Mouse (Mus musculus) hindbrain, embryonic 12.5 days (tissue): ENCODE measurements around the gene Egflam. TPM values are rescaled to one million over a fixed set of nuclear protein-coding genes. Genes with fewer than 3 reads are reported as not detected.
A peak's percentile ranks its signal among the peaks of the same experiment; 100 is the strongest.

ENCODE experiments used
- ATAC-seq: fragments of 200-750 bp; cut with Nextera tagmentation; 2 replicates; pipeline ENCODE4 v1.8.0; 2017; ENCODE audit warnings: moderate TSS enrichment; ENCODE audit not compliant: low FRiP score
- H3K27ac ChIP-seq: fragments of 300-500 bp; sonication (generic); 2 replicates; pipeline ENCODE4 v1.5.1; 2016; ENCODE audit warnings: mild to moderate bottlenecking
- H3K27me3 ChIP-seq: fragments of 300-500 bp; sonication (generic); 2 replicates; pipeline ENCODE4 v1.6.1; 2016; ENCODE audit warnings: mild to moderate bottlenecking
- H3K36me3 ChIP-seq: fragments of 300-500 bp; sonication (generic); 2 replicates; pipeline ENCODE4 v1.6.1; 2016; ENCODE audit warnings: mild to moderate bottlenecking
- H3K4me1 ChIP-seq: fragments of 300-500 bp; sonication (generic); 2 replicates; pipeline ENCODE4 v1.6.1; 2016
- H3K4me2 ChIP-seq: fragments of 300-500 bp; sonication (generic); replicated peaks from 2 replicates; pipeline ENCODE4 v1.6.1; 2016; ENCODE audit warnings: mild to moderate bottlenecking
- H3K4me3 ChIP-seq: fragments of 300-500 bp; sonication (generic); 2 replicates; pipeline ENCODE4 v1.5.1; 2016; ENCODE audit warnings: mild to moderate bottlenecking
- H3K9ac ChIP-seq: fragments of 300-500 bp; sonication (generic); 2 replicates; pipeline ENCODE4 v1.6.1; 2016; ENCODE audit warnings: mild to moderate bottlenecking, moderate library complexity
- H3K9me3 ChIP-seq: fragments of 300-500 bp; sonication (generic); replicated peaks from 2 replicates; pipeline ENCODE4 v1.6.1; 2016; ENCODE audit warnings: mild to moderate bottlenecking
- WGBS: fragments of 180-500 bp; shearing (Covaris S2); methylation state at CpG from one replicate; pipeline ENCODE4 v1.1.7; 2016; 5-methylcytosine and 5-hydroxymethylcytosine counted together
- polyA plus RNA-seq: library from polyadenylated mRNA; unstranded; fragments of >200 nt; fragmentation: Nextera tagmentation; extraction: Ambion mirVana; gene quantifications from 2 replicates; pipeline ENCODE4 v1.2.1, GENCODE M21; 2016

Gene Egflam
- polyA plus RNA-seq, 1 experiment from 2014 or later, result 17.6 TPM

DNA sequence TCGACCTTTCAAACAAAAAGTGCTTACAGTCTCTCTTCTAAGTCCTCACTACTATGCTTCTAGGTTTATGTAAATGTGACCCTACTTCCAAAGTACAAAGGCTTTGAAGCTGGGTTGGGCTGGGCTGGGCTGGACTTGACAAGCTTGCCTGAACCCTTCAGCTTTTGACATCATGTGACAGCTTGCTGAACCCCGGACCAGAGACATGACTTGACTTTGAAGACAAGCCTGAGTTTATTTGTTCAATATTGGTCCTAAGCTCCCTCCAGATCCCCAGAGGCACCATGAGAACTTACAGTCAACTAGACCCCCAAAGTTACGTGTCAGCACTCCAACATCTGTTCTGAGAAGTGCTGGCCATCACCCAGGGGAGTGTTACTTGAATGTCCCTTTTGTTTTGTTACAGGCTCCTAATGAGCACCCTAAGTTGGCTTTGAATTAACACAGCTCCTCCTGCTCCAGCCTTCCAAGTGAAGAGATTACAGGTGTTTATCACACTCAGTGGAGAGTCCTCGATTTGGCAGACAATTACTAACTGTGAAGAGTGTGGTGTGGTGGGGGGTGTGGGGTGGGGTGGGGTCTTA, 109.3 kb downstream of the Egflam start:
- H3K36me3 ChIP-seq, result no peaks in the 10 kb centered on the region
- H3K4me1 ChIP-seq, result no peaks in the 10 kb centered on the region
- no peaks in the 10 kb centered on the region for H3K27me3 ChIP-seq
- H3K4me2 ChIP-seq, result no peak overlapping the region
- WGBS, result 60% methylated on average over 4 of the region's 4 CpGs
- no peak for ATAC-seq
- no peak overlapping the region for H3K27ac ChIP-seq
- no peak overlapping the region for H3K4me3 ChIP-seq
- H3K9ac ChIP-seq, result no peak overlapping the region
- H3K9me3 ChIP-seq, result no peaks in the 10 kb centered on the region

DNA sequence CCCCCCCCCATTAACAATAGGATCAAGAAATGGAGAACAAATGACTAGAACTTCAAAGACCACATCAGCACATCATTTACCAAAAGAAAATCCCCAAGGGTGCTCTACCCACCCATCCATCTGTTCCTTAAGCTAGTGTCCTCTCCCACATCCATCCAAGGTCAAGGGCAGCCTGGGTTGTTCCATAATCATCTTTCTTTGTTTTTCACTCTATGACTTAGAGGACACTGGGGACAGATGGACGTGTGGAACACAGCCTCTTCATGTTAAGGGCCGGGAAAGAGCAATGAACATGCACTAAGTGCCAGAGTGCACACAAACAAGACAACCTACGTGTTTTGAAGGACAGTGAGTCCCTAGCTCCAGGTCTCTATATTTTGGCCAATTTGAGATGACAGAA, 110.3 kb downstream of the Egflam start:
- ATAC-seq, result no peak
- H3K9ac ChIP-seq, result no peak overlapping the region
- 82% methylated on average over 3 of the region's 3 CpGs for WGBS
- H3K27ac ChIP-seq, result no peak overlapping the region
- H3K4me2 ChIP-seq, result no peak overlapping the region
- no peaks in the 10 kb centered on the region for H3K9me3 ChIP-seq
- no peaks in the 10 kb centered on the region for H3K27me3 ChIP-seq
- H3K4me3 ChIP-seq, result no peak overlapping the region
- H3K4me1 ChIP-seq, result no peaks in the 10 kb centered on the region
- H3K36me3 ChIP-seq, result no peaks in the 10 kb centered on the region

DNA sequence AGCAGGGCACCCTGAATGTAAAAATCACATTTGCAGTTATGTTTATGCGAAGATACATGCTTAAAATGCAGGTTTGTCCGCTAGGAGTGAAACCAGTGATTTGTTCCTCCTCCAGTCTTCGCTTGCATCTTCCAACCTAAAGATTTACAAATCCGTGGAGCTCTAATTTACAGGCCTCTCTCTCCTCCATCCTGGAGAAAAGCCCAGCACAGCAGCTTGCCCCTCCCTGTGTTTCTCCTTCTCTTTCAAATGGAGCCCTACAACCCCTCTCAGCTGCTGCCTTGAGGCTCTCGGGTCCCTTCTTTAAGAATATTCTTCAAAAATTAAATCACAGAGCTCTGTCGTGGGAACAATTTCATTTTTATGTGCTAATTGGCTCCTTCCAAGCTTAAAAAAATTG, 116.6 kb downstream of the Egflam start:
- no peaks in the 10 kb centered on the region for H3K27me3 ChIP-seq

DNA sequence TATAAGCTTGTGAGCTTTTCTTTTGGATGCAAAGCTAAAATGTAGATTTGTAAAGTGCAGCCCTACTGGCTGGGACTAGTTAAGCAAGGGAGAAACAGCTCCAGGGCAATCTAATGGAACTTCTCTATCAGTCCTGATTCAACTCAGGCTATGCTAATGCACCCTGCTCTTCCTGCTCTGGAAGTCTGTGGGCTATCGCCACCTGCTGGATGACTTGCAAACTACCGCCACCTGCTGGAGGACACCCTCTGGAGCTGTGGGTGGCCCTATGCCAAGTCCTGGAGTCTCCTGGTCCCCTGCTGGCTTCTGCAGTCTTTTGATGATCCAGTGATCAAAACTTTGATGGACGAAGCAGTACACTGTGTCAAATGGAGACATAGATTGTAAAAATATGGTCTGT, 134.4 kb downstream of the Egflam start:
- Histone ChIP-seq H3K9ac (no peak overlapping the region), H3K4me1 (no peaks in the 10 kb centered on the region), H3K4me2 (no peak overlapping the region), H3K4me3 (no peak overlapping the region), H3K36me3 (no peaks in the 10 kb centered on the region), H3K27ac (no peak overlapping the region), H3K27me3 (no peaks in the 10 kb centered on the region), H3K9me3 (no peaks in the 10 kb centered on the region)
- peak; percentile 58; the same call in 1 of the 2 replicates for ATAC-seq
- 14% methylated on average over 3 of the region's 3 CpGs for WGBS

More for the DNA sequence above, 116.6 kb downstream of the Egflam start:
- WGBS, result 65% methylated on average over 6 of the region's 6 CpGs
- H3K9ac ChIP-seq, result no peak overlapping the region
- H3K4me2 ChIP-seq, result no peak overlapping the region
- H3K27ac ChIP-seq, result no peak overlapping the region
- H3K9me3 ChIP-seq, result no peaks in the 10 kb centered on the region
- no peak overlapping the region for H3K4me3 ChIP-seq
- no peaks in the 10 kb centered on the region for H3K4me1 ChIP-seq
- no peak for ATAC-seq
- no peaks in the 10 kb centered on the region for H3K36me3 ChIP-seq

- Histone ChIP-seq H3K4me3 (no peak overlapping the region), H3K27me3 (no peaks in the 10 kb centered on the region), H3K4me1 (no peaks in the 10 kb centered on the region), H3K4me2 (no peak overlapping the region), H3K36me3 (no peaks in the 10 kb centered on the region), H3K27ac (no peak overlapping the region), H3K9ac (no peak overlapping the region), H3K9me3 (no peaks in the 10 kb centered on the region)
- no peak for ATAC-seq
- WGBS, result 95% methylated on average over 9 of the region's 9 CpGs
These were observed 134.9 kb downstream of the Egflam start for GRCm38 (mm10) chr15:7263339-7263738.

DNA sequence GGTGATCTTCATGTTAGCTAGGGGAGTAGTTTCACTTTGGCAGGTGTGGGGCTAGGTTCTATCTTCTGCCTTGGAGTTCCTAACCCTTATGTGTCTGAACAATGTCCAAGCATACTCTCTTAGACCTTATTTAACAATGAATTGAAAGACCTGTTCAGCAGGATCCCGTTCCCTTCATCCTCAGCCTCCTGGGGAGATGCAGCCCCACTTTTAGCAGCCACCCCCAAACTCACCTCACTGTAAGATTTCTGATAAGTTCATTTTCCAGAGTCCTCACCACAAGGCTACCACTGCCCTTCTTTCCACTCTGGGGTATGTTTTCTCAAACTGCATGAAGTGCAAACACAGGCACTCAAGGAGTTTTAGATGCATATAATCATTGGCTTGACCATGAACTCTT, 136.8 kb downstream of the Egflam start:
- H3K4me2 ChIP-seq, result no peak overlapping the region
- no peaks in the 10 kb centered on the region for H3K27me3 ChIP-seq
- H3K27ac ChIP-seq, result no peak overlapping the region
- no peak for ATAC-seq
- no peak overlapping the region for H3K4me3 ChIP-seq
- no peak overlapping the region for H3K9ac ChIP-seq
- H3K4me1 ChIP-seq, result no peaks in the 10 kb centered on the region
- WGBS, result 88% methylated on average over 1 of the region's 1 CpGs
- no peaks in the 10 kb centered on the region for H3K9me3 ChIP-seq
- no peaks in the 10 kb centered on the region for H3K36me3 ChIP-seq

GRCm38 (mm10) chr15:7256577-7256976, 141.6 kb downstream of the Egflam start:
- Histone ChIP-seq H3K27me3 (no peaks in the 10 kb centered on the region), H3K4me2 (no peak overlapping the region), H3K9me3 (no peaks in the 10 kb centered on the region), H3K9ac (no peak overlapping the region), H3K4me3 (no peak overlapping the region), H3K4me1 (no peaks in the 10 kb centered on the region), H3K27ac (no peak overlapping the region), H3K36me3 (no peaks in the 10 kb centered on the region)
- ATAC-seq, result no peak
- 85% methylated on average over 3 of the region's 3 CpGs for WGBS

DNA sequence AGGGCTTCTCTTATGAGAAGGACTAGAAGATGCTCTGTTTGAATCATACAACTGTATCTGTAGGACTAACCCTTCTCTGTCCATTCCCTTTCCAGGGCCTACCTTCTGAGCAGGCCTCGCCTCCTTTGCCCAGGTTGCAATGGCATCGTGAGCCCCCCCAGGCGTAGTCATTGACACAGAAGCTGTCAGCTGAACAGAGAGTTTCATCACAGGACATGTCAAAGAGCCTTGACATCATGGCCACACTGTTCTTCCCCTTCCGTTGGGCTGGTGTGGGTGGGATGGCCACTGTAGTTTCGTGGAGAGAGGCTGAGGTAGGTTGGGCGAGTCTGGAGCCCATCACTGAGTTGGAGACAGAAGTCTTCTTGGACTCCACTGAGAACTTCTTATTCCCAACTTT, 144.9 kb downstream of the Egflam start:
- Histone ChIP-seq H3K36me3 (no peaks in the 10 kb centered on the region), H3K9me3 (0 out of 2 replicates have a peak, but pooled peaks cover 9% of the 10 kb centered on the region), H3K9ac (no peak overlapping the region), H3K4me1 (no peaks in the 10 kb centered on the region), H3K27ac (no peak overlapping the region), H3K27me3 (no peaks in the 10 kb centered on the region), H3K4me2 (no peak overlapping the region), H3K4me3 (no peak overlapping the region)
- no peak for ATAC-seq
- 96% methylated on average over 6 of the region's 6 CpGs for whole genome bisulfite sequencing

DNA sequence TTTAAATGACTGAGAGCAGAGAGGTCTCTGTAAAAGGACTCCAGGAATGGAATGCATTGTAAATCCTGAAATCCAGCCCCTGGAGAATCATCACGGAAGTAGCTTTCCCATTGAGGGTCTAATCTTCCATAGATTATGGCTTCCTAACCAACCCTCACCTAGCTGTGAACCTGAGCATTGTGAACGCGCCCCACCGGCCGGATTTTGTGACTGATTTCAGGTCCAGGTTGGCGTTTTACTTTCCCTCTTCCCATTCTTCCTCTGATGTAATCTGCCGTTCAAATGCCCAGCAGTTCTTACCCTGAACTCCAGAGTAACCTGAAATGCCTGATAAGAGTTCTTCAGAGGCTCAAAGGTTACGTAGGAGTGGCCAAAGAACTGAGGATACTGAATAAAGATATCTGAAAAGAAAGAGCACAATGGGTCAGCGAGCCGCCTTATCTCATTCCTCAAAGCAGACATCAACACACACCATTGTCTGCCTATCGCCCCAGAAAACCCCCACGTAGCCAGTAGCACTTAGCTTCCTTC, 146.0 kb downstream of the Egflam start:
- H3K36me3 ChIP-seq, result no peaks in the 10 kb centered on the region
- ATAC-seq, result no peak
- H3K27ac ChIP-seq, result no peak overlapping the region
- H3K9ac ChIP-seq, result no peak overlapping the region
- H3K4me1 ChIP-seq, result no peaks in the 10 kb centered on the region
- H3K4me2 ChIP-seq, result no peak overlapping the region
- H3K9me3 ChIP-seq, result 0 out of 2 replicates have a peak, but pooled peaks cover 9% of the 10 kb centered on the region
- no peaks in the 10 kb centered on the region for H3K27me3 ChIP-seq
- 71% methylated on average over 12 of the region's 12 CpGs for WGBS
- no peak overlapping the region for H3K4me3 ChIP-seq

- WGBS, result 94% methylated on average over 9 of the region's 9 CpGs
- H3K36me3 ChIP-seq, result no peaks in the 10 kb centered on the region
- H3K27me3 ChIP-seq, result no peaks in the 10 kb centered on the region
- H3K4me3 ChIP-seq, result no peak overlapping the region
- no peak overlapping the region for H3K9ac ChIP-seq
- no peaks in the 10 kb centered on the region for H3K4me1 ChIP-seq
- H3K4me2 ChIP-seq, result no peak overlapping the region
- no peak for ATAC-seq
- 0 out of 2 replicates have a peak, but pooled peaks cover 9% of the 10 kb centered on the region for H3K9me3 ChIP-seq
- no peak overlapping the region for H3K27ac ChIP-seq
These were observed 147.2 kb downstream of the Egflam start for GRCm38 (mm10) chr15:7251042-7251441.

DNA sequence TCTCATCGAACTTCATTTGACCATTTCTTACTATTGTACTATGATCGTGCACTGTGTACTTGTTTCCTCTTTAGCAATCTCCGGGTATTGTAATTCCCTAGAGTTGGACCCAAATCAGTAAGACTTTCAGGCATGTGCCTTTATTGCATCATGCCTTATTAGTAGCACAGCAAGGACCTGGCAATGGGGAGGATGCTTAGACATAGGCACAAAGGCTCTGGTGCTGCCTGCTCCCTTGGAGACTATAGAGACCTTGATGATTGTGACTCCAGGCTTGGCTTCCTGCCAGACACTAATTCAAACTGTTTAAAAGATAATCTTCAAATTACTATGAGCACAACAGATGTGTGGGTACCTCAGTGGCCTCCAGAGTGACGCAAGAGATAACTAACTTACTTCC, 149.0 kb downstream of the Egflam start:
- WGBS, result 92% methylated on average over 4 of the region's 4 CpGs
- no peaks in the 10 kb centered on the region for H3K36me3 ChIP-seq
- 0 out of 2 replicates have a peak, but pooled peaks cover 9% of the 10 kb centered on the region for H3K9me3 ChIP-seq
- H3K4me3 ChIP-seq, result no peak overlapping the region
- no peaks in the 10 kb centered on the region for H3K4me1 ChIP-seq
- ATAC-seq, result no peak
- no peaks in the 10 kb centered on the region for H3K27me3 ChIP-seq
- no peak overlapping the region for H3K9ac ChIP-seq
- no peak overlapping the region for H3K27ac ChIP-seq
- H3K4me2 ChIP-seq, result no peak overlapping the region

GRCm38 (mm10) chr15:7247321-7247720, 150.9 kb downstream of the Egflam start:
- Histone ChIP-seq H3K36me3 (no peaks in the 10 kb centered on the region), H3K4me3 (no peak overlapping the region), H3K9ac (no peak overlapping the region), H3K27ac (no peak overlapping the region), H3K4me1 (no peaks in the 10 kb centered on the region), H3K4me2 (no peak overlapping the region), H3K27me3 (no peaks in the 10 kb centered on the region), H3K9me3 (0 out of 2 replicates have a peak, but pooled peaks cover 9% of the 10 kb centered on the region)
- no peak for ATAC-seq
- WGBS, result 88% methylated on average over 8 of the region's 8 CpGs

DNA sequence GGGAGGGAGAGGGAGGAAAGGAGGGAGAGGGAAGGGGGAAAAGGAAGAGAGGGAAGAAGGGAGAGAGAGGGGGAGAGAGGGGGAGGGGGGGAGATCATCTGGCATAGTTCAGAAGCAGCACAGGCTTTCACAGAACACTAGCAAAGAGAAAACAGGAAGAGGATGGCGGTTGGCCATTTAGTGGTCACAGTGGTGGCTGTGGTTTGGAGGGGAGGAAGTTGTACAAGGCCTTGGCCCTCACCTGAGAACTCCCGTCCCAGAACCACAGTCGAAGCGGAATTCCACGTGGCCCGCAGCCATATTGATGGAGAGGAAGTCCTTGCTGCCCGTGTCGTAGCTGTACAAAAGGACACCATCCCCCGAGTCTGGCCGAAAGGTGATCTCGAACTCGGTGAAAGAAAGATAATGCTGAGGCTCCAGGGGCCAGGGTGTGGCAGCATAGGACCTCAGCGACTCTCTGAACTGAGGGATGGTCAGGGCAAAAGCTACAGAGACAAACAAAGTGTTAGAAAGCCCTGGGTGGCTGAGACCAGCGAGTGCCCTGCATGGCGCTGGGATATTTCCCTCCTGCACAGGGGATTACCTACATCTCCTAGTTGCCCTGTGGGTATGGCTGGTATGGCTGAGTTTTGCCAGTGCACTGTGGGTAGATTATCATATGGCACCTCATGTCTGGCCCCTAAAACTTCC, 155.9 kb downstream of the Egflam start:
- H3K4me3 ChIP-seq, result no peak overlapping the region
- no peak overlapping the region for H3K9ac ChIP-seq
- ATAC-seq, result no peak
- no peaks in the 10 kb centered on the region for H3K9me3 ChIP-seq
- H3K4me2 ChIP-seq, result no peak overlapping the region
- no peaks in the 10 kb centered on the region for H3K4me1 ChIP-seq
- H3K36me3 ChIP-seq, result no peaks in the 10 kb centered on the region
- no peaks in the 10 kb centered on the region for H3K27me3 ChIP-seq
- H3K27ac ChIP-seq, result no peak overlapping the region
- WGBS, result 83% methylated on average over 15 of the region's 15 CpGs
